Mouse (Mus musculus) liver, embryonic 16.5 days (tissue): ENCODE measurements around the gene Ankrd66. TPM values are rescaled to one million over a fixed set of nuclear protein-coding genes. Genes with fewer than 3 reads are reported as not detected.

Source experiments
- ATAC-seq: fragments of 200-750 bp; cut with Nextera tagmentation; 2 replicates; pipeline ENCODE4 v1.8.0; 2017; ENCODE audit warnings: low read depth, mild to moderate bottlenecking, moderate number of reproducible peaks, moderate library complexity
- H3K27ac ChIP-seq: fragments of 300-500 bp; sonication (generic); 2 replicates; pipeline ENCODE4 v1.5.1; 2014; ENCODE audit warnings: mild to moderate bottlenecking, low read length
- H3K27me3 ChIP-seq: fragments of 300-500 bp; sonication (generic); 2 replicates; pipeline ENCODE4 v1.6.1; 2014; ENCODE audit warnings: low read depth, low read length, mixed read lengths; ENCODE audit not compliant: control insufficient read depth, insufficient read depth
- H3K36me3 ChIP-seq: fragments of 300-500 bp; sonication (generic); 2 replicates; pipeline ENCODE4 v1.6.1; 2014; ENCODE audit warnings: mild to moderate bottlenecking; ENCODE audit not compliant: control insufficient read depth, insufficient read depth
- H3K4me1 ChIP-seq: fragments of 300-500 bp; sonication (generic); 2 replicates; pipeline ENCODE4 v1.6.1; 2014; ENCODE audit warnings: low read depth, low read length, mixed read lengths; ENCODE audit not compliant: control insufficient read depth
- H3K4me2 ChIP-seq: fragments of 300-500 bp; sonication (generic); 2 replicates; pipeline ENCODE4 v1.6.1; 2014; ENCODE audit warnings: low read depth, low read length, mixed read lengths
- H3K4me3 ChIP-seq: fragments of 300-500 bp; sonication (generic); 2 replicates; pipeline ENCODE4 v1.5.1; 2014; ENCODE audit warnings: low read depth, mild to moderate bottlenecking, low read length
- H3K9ac ChIP-seq: fragments of 300-500 bp; sonication (generic); 2 replicates; pipeline ENCODE4 v1.6.1; 2014; ENCODE audit warnings: low read depth, low read length
- H3K9me3 ChIP-seq: fragments of 300-500 bp; sonication (generic); replicated peaks from 2 replicates; pipeline ENCODE4 v1.6.1; 2016; ENCODE audit warnings: low read length; ENCODE audit not compliant: control insufficient read depth
- WGBS: fragments of 180-500 bp; shearing (Covaris S2); extraction: QIAGEN DNeasy Blood & Tissue Kit; methylation state at CpG from one replicate; pipeline ENCODE4 v1.1.7; 2014; ENCODE audit not compliant: insufficient replicate concordance; 5-methylcytosine and 5-hydroxymethylcytosine counted together
- polyA plus RNA-seq: library from polyadenylated mRNA; unstranded; fragments of >200 nt; fragmentation: Nextera tagmentation; extraction: Ambion mirVana; gene quantifications from 2 replicates; pipeline ENCODE4 v1.2.1, GENCODE M21; 2015

Gene Ankrd66
- polyA plus RNA-seq, 1 experiment from 2014 or later, result not detected

DNA sequence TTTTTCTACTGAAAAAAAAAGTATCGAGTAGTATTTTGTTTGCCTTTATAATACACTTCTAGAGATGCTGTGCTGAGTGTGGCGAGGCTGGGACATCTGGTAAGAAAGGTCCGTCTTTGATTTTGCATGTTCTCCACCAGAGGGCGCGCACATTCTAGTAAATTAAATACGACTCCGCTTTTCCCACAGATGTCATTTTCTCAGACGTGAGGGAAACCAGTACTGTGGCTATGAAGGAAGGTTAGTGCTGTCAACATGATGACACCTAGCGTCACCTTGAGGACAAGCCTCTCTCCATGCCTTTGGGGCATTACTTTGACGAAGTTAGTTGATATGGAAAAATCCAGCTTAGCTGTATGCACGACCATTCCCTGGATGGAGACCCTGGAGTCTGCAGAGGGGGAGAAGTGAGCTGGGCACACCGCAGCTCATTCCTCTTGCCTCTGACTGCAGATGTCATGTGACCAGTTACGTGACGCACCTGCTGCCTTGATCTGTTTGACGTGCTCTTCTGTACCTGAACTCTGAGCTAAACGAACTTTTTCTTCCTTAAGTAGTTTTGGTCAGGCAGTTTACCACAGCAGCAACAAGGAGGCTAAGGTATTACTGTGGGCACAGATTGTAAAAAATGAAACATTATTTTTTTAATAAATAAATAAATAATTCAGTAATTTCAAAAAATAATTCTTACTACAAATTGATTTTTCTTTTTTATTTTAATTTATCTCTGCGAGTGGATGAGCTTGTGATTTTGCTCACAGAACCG lies 24.6 kb downstream of the Ankrd66 start:
- H3K4me2 ChIP-seq, result peak overlapping the region; percentile 17; the same call in 1 of the 2 replicates
- ATAC-seq, result 0 out of 2 replicates have a peak, but pooled peaks have one; percentile 27

GRCm38 (mm10) chr17:43510782-43511181 lies 32.7 kb downstream of the Ankrd66 start:
- no peak overlapping the region for H3K4me2 ChIP-seq
- H3K9ac ChIP-seq, result no peak overlapping the region
- no peak overlapping the region for H3K4me3 ChIP-seq
- H3K27ac ChIP-seq, result no peak overlapping the region
- H3K27me3 ChIP-seq, result no peaks in the 10 kb centered on the region
- no peak for ATAC-seq
- H3K36me3 ChIP-seq, result no peaks in the 10 kb centered on the region
- no peaks in the 10 kb centered on the region for H3K9me3 ChIP-seq
- H3K4me1 ChIP-seq, result no peaks in the 10 kb centered on the region
- WGBS, result 68% methylated on average over 4 of the region's 4 CpGs

More for the DNA sequence above, 24.6 kb downstream of the Ankrd66 start:
- Histone ChIP-seq H3K27ac (no peak overlapping the region), H3K9me3 (no peaks in the 10 kb centered on the region), H3K36me3 (no peaks in the 10 kb centered on the region), H3K4me3 (no peak overlapping the region), H3K9ac (no peak overlapping the region), H3K27me3 (no peaks in the 10 kb centered on the region), H3K4me1 (no peaks in the 10 kb centered on the region)
- WGBS, result 27% methylated on average over 18 of the region's 18 CpGs

DNA sequence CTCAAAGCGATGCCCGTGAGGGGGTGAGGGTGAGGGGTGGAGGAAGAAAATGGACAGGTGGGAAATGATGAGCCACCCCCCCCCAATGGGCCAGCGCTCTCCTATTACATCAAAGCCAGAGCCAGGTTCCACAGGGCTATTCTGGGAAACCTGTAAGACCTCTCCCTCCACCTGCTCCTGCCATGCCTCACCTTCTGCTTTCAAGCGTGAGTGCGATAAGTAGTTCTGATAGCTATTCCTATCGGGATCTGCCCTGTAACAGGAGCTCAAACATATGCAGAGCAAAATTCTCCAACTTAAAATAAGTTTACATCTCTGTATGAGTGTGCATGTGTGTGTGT lies 38.9 kb downstream of the Ankrd66 start:
- H3K9me3 ChIP-seq, result no peaks in the 10 kb centered on the region
- no peak overlapping the region for H3K4me2 ChIP-seq
- H3K36me3 ChIP-seq, result no peaks in the 10 kb centered on the region
- 64% methylated on average over 6 of the region's 6 CpGs for WGBS
- no peaks in the 10 kb centered on the region for H3K27me3 ChIP-seq
- H3K4me3 ChIP-seq, result no peak overlapping the region
- H3K27ac ChIP-seq, result no peak overlapping the region
- ATAC-seq, result no peak
- H3K4me1 ChIP-seq, result no peaks in the 10 kb centered on the region
- no peak overlapping the region for H3K9ac ChIP-seq

- no peak for ATAC-seq
- no peaks in the 10 kb centered on the region for H3K4me1 ChIP-seq
- no peaks in the 10 kb centered on the region for H3K9me3 ChIP-seq
- H3K9ac ChIP-seq, result no peak overlapping the region
- H3K36me3 ChIP-seq, result no peaks in the 10 kb centered on the region
- H3K4me2 ChIP-seq, result no peak overlapping the region
- H3K27me3 ChIP-seq, result no peaks in the 10 kb centered on the region
- no peak overlapping the region for H3K27ac ChIP-seq
- 41% methylated on average over 4 of the region's 4 CpGs for WGBS
- no peak overlapping the region for H3K4me3 ChIP-seq
Observed at GRCm38 (mm10) chr17:43503861-43504593, 39.4 kb downstream of the Ankrd66 start.

- H3K27ac ChIP-seq, result no peak within 1 kb of the TSS
- no peaks in the 10 kb centered on the region for H3K27me3 ChIP-seq
- H3K4me3 ChIP-seq, result no peak within 1 kb of the TSS
- no peaks in the 10 kb centered on the region for H3K36me3 ChIP-seq
- no peak within 1 kb of the TSS for H3K4me2 ChIP-seq
- WGBS, result 76% methylated on average over 9 of the region's 9 CpGs
- H3K9me3 ChIP-seq, result no peaks in the 10 kb centered on the region
- no peak for ATAC-seq
- no peak within 1 kb of the TSS for H3K9ac ChIP-seq
- H3K4me1 ChIP-seq, result no peaks in the 10 kb centered on the region
Observed at GRCm38 (mm10) chr17:43502592-43502991, 40.8 kb downstream of the Ankrd66 start, which contains the start of gene Mep1a. Gene Mep1a (minus strand): TSS chr17:43502812.

GRCm38 (mm10) chr17:43501631-43502030 lies 41.8 kb downstream of the Ankrd66 start:
- 62% methylated on average over 5 of the region's 5 CpGs for WGBS
- H3K4me2 ChIP-seq, result no peak overlapping the region
- H3K9me3 ChIP-seq, result no peaks in the 10 kb centered on the region
- no peak overlapping the region for H3K9ac ChIP-seq
- H3K27ac ChIP-seq, result no peak overlapping the region
- no peaks in the 10 kb centered on the region for H3K36me3 ChIP-seq
- no peak for ATAC-seq
- no peak overlapping the region for H3K4me3 ChIP-seq
- no peaks in the 10 kb centered on the region for H3K4me1 ChIP-seq
- no peaks in the 10 kb centered on the region for H3K27me3 ChIP-seq

GRCm38 (mm10) chr17:43501223-43501622 lies 42.2 kb downstream of the Ankrd66 start:
- no peak for ATAC-seq
- Histone ChIP-seq H3K27ac (no peak overlapping the region), H3K9me3 (no peaks in the 10 kb centered on the region), H3K4me1 (no peaks in the 10 kb centered on the region), H3K27me3 (no peaks in the 10 kb centered on the region), H3K9ac (no peak overlapping the region), H3K4me3 (no peak overlapping the region), H3K4me2 (no peak overlapping the region), H3K36me3 (no peaks in the 10 kb centered on the region)
- 10% methylated on average over 3 of the region's 3 CpGs for WGBS

DNA sequence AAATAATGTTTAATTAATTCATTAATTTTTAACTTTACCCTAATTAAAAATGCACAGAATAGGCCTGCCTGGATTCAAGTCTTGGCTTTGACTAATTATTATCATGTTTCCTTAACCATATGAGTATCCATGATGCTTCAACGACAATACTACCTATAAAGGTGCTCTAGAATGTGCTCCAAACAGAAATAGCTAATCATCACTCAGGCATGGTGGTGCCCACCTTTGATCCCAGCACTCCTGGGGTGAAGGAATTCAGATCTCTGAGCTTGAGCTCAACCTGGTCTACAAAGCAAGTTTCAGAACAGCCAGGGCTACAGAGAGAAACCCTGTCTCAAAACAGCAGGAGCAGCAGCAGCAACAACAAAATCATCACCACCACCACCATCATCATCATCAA lies 42.9 kb downstream of the Ankrd66 start:
- no peaks in the 10 kb centered on the region for H3K4me1 ChIP-seq
- ATAC-seq, result no peak
- no peaks in the 10 kb centered on the region for H3K9me3 ChIP-seq
- no peak overlapping the region for H3K27ac ChIP-seq
- H3K36me3 ChIP-seq, result no peaks in the 10 kb centered on the region
- H3K4me2 ChIP-seq, result no peak overlapping the region
- no peaks in the 10 kb centered on the region for H3K27me3 ChIP-seq
- H3K4me3 ChIP-seq, result no peak overlapping the region
- 56% methylated on average over 1 of the region's 1 CpGs for WGBS
- no peak overlapping the region for H3K9ac ChIP-seq

DNA sequence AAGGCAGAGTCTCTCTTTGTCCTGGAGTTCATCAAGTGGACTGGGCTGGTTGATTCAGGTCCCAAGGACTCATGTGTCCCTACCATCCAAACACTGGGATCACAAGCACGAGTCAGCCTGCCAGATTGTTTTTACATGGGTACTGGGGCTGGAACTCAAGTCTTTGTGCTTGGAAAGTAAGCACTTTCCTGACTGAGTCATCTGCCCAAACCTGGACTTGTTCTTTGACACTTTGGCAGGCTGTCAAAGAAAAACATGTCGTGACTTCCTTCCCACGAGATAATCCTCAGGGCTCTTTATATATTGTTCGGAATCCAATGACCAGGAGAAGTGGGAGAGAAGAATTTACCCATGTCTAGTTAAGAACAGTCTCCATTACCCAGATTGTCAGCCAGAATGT lies 45.9 kb downstream of the Ankrd66 start:
- no peak overlapping the region for H3K9ac ChIP-seq
- H3K4me2 ChIP-seq, result no peak overlapping the region
- ATAC-seq, result no peak
- 43% methylated on average over 4 of the region's 4 CpGs for WGBS
- H3K9me3 ChIP-seq, result no peaks in the 10 kb centered on the region
- H3K4me1 ChIP-seq, result no peaks in the 10 kb centered on the region
- no peaks in the 10 kb centered on the region for H3K27me3 ChIP-seq
- no peaks in the 10 kb centered on the region for H3K36me3 ChIP-seq
- H3K27ac ChIP-seq, result no peak overlapping the region
- no peak overlapping the region for H3K4me3 ChIP-seq
